Mouse (Mus musculus) mesoderm, embryonic 11.5 days (tissue): ENCODE measurements at regions not wholly inside any gene's neighbourhood (a gene's known extent, or its start where the extent isn't known, plus 50 kb on each side); places are given as distances from the start of the nearest gene placed in this dataset.

ENCODE experiments used
- DNase-seq: peaks from one replicate; pipeline ENCODE4 v3.0.0-alpha.2; 2012; ENCODE audit warnings: low read depth, low spot score

DNA sequence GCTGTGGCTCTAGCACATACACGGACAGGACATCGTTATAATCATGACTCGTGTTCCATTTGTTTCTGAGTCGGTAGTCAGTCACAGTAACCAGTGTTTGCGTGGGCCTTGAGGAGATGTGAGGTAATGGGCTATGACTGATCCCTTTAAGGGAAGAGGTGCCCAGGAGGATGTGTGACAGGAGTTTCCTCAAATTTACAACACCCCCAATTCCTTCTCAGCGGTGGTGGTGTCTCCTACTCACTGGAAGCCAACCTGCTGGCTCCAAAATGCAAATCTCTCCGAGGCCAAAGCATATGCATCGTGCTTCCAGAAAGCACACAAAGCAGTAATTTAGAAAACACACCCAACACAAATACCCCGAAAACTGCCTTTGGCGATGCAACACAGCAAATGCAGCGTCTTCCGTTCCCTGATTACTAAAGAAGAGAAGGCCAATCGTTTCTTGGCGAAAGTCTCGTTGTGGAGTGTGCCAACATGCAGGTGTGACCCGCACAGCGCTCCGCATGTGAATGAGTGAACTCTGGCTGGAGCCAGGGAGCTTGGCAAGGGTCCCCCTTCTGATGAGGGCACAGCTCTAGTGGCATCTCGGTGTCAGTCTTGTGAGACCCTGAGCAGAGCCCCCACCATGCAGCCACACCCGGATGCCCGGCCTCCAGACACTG lies 151.5 kb upstream of the Kazn start:
- DNase-seq: no peak

DNA sequence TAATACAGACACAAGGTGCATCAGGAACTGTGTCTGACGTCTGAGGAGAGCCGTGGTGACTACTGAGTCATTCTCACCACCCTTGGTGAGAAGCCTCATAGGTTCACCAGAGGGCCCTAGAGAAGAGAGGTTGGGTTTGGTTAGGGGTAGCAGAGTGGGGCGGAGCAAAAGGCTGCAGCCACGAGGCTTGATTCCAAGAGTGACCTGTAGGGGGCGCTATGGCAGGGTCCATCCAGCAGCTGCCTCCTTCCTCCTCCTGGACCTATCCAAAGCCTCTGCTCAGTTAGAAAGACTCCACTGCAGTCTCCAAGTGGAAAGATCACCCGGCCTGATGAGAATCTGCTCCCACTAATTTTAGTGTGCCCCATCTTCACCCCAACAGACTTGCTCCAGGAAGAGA lies 149.3 kb upstream of the Kazn start:
- no peak for DNase-seq

DNA sequence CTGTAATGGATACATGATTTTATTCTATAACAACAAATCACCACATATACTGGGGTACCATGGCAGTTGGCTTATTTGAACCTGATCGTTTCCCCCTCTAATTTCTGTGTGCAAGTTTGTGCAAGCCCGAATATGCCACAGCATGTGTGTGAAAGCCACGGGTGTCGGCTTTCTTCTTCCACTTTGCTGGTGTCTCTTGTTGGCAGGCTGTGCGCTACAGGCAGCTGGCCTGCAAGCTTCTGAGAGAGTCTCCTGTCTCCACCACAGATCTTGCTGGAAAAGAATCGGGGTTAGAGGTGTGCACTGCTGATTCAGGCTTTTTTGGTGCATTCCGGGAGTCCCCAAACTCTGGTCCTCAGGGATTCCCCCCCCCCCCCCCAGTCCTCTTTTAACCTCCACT lies 142.0 kb upstream of the Kazn start:
- DNase-seq: no peak

DNA sequence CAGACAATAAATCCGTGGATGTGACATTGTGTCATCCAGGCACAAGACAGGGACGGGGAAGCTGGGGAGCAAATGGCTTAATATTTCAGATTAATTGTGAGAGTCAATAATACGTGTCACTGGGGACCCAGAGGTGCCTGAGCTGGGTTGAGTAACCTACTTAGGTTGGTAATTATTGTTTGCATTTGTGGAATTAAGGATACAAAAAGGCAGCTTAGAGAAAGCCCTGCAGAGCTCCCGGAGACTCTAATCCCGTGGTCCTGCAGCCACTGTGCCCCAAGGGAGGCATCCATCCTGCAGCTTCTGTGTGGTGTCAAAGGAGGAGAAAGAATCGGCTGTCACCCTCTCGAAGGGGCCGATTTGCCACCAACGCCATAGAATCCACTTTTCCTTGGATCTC lies 139.3 kb upstream of the Kazn start:
- peak; percentile 33 for DNase-seq

DNA sequence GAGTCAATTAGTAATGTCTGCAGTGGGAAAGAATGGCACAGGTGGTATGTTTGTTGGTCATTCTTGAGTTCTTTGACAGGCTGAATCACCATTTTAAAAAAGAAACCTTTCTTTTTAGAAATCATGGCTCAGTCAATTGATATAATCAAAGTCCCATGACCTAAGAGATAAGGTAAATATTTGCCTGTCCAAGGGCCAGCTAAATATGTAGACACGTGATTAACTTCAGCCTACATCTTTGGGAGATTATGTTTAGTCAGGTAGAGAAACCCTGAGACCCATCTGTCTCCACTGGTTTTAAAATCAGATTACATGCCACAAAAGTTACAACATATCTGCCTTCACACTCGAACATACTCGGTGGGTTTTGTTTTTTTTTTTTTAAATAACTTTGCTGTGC lies 128.6 kb upstream of the Kazn start:
- no peak for DNase-seq

DNA sequence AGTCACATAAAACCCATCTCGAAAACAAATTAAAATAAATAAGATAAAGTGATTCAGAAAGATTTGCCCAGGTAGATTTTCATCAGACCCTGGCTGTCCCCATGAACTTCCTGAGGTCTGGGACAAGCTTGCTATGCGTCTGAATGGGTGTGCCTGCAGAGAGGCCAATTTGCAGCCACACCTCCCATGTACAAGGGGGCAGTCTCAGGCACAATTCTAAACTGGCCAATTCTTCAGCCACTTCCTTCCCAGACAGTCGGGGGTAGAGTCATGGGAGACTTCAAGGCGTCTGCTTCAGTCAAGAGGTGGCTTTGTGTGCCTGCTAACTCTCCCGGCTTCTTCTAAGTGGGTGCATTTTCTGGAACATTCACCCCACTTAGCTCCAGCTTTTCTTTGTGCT lies 122.9 kb upstream of the Kazn start:
- DNase-seq: no peak

DNA sequence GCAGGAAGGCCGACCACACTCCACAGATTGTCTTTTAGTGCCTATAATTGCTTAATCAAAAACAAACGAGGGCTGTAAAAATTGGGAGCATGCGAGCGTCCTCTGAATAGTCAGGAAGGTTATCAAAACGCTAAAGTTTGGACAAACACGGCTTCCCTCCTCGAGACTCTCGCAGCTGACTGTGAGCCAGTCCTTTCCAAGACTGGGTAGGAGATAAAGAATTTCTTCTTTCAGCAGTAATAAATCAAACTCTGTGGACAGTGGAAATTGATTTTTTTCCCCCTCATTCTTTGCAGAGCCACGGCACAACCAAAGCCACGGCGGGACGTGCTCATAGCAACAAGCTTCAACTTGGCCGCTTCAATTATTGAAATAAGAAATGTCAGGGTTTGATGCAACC lies 119.7 kb upstream of the Kazn start:
- peak; percentile 44 for DNase-seq

DNA sequence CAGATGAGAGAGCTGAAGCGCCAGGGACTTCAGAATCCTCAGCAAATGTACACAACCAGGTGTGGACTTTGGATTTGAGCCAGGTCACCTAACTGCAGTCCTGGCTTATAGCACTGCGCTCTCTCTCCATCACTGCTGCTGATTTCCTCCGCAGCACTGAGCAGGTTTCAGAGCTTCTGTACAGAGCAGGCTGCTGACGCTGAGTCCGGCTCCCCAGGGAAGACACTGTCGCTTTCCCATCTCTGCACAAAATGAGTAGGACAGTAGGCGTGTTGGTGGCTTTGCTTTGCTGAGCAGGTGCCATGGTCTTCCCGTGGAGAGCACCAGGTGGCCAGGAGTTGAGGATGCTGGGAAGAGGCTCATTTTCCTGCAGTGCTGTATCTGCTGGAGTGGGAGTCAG lies 116.2 kb upstream of the Kazn start:
- DNase-seq: no peak

DNA sequence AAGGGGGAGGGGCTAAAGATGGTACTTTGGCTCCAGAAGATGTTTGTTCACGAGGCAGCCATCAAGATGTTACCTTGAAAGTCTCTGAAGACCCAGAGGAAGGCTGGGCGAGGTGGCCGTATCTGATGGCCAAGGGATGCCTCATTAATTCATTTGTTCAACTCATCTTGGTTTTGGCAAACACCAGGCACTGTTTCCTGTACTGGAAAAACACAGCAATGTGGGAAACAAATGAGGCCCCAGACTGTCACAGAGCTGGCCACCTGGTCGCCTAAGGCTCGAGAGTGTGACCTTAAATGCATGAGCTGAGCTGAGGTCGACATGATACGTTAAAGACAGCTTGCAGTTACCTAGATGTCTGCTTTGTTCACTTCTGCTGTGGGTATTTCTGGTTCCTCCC lies 114.3 kb upstream of the Kazn start:
- DNase-seq: no peak

DNA sequence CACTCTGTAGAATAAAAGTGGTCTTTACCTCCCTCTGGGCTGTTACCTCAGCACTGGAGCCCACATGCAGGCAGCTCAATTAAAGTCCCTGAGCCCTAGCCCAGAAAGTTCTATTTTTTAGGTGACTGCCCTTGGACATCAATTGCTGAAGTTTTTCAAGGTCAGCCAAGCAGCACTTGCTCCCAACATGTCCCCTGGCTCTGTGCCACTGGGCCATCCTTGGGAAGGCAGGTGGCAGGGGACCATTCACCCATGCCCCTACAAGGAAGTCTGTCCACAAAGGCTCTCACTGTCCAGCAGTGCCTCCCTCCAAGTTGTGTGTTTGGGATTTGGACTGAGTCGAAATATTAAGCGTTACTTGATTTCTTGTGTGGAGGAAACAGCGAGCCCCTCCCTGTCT lies 112.6 kb upstream of the Kazn start:
- no peak for DNase-seq

DNA sequence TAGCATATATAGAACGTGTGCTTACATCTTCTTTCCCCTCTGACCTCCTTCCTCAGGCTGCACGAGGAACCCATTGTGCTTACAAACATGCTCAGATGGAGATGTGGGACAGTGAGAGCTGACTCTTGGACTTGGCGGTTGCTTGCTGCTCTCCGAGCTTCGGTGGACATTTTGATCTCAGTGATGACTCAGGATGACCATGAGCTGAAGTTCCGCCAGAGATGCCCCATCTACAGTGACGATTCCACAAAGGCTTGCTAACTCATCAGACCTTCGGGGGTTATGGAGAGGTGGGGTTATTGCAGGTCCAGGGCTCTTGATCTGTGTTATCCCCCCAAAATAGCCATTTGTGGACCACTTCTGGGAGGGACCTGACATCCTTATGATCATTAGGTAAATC lies 111.8 kb upstream of the Kazn start:
- no peak for DNase-seq

DNA sequence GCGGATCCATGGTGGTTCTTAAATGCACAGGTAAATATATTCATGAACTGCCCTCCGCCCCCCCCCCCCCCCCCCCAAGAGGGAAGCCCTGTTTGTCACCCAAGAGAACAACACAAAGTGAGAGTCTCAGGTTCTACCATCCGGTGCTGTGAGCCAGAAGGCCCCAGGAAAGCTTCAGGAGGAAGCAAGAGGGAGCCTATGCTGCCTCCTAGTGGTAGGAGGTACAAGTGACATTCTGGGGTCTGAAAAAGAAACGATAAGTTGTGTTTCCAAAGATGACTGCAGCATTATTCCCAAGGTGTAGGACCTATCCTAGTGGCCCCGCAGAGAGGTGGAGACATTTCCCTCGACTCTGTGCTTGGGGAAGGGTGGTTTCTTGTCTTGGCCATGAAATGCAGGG lies 109.7 kb upstream of the Kazn start:
- DNase-seq: no peak

DNA sequence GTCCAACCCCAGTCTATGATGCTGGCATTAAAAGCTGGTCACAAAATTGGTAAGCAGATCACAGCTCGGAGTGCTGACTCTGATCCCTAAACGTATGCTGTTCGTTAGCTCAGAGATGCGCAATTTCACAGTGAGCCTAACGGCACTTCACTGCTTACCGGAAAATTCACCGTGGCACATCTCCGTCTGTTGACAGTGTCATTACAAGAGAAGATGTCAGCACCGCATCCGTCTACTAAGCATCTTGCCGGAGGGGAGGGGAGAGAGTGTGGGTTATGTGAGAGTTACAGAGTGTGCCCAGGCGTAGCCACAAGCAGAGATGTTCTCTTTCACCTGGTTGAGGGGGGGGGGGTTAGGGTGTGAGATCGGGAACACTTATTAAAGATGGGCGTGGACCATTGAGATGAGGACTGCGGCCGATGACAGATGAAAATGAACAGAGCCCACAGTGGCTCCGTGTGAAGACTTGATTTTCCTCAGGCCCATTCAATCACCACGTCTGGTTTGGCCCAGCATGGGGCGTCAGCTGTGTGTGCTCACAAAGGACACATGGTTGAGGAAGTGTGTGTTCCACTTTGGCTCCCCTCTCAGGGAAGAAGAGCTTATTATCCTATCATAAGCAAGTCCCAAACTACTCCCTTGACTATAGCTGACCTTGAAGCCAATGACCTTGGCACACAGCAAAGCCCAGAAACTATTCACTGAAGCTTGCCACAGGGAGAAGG lies 103.4 kb upstream of the Kazn start:
- no peak for DNase-seq

DNA sequence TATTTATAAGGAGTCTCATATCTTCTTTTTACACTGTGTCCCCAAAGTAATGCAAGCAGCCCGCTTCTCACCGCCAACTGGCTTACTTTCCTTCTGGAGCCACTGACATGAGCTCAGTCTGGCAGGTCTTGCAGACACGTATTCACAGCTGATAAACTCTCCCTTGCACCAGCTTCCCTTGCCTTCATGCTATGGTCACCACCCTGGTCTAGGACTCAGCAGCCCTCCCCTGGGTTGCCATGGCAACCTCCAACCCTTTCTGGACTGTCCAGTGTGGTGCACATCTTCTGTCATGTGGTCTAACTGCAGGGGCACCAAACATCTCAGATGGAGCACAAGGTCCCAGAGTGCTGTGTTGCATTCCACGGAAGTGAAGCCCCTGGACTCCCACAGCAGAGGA lies 102.1 kb upstream of the Kazn start:
- peak; percentile 32 for DNase-seq

DNA sequence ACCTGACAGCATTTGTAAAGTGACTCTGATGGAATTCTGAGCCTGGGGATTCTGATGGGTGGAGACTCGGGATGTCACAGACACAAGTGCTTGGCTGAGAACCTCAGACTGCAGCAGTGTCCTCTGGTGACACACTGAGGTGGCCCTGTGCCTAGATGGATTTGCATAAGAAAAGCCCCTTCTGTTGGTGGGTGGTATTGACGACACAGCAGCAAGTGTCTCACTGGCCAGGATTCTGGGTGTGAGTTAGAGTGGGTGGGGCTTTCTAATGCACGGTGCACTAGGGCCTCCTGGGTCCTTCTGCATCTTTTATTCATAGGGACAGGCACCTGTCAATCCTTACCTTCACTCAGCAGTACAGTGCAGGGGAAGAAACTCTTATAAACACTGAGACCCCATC lies 100.9 kb upstream of the Kazn start:
- peak; percentile 37 for DNase-seq

DNA sequence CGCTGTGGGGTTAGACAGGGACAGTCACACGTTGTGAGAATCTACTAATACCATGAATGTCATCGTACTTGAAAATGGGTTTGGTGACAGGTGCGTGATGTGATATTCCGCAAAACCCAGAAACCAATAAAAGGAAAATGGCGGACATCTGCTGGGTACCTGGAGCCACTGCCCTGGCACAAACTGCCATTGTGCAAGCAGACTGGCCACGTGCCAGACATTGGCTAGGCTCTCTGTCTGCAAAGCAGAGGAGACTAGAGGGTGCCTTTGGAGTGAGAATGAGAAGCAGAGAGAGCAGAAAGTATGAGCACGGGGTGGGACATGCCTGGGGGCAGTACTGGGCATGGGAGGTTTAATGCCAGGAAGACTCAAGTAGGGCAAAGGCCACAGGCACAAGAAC lies 98.5 kb upstream of the Kazn start:
- DNase-seq: no peak

DNA sequence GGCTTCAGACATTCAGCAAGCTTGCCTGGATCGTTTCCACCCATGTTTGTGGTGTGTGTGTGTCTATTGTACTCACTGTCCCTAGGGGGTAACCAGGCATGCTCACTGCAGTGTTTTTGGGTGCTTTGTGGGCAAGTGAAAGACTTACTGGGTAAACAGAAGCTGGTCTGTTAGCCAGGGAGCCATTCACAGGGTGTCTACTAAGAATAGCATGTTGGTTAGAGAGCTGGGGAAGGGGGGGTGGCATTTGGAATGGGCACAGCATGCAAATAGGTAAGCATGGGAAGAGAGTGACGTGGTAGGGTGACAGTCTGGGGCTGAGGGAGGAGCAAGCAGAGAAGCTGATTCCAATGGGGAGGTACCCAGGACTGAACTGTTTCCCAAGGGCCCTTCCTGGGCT lies 97.7 kb upstream of the Kazn start:
- DNase-seq: no peak

DNA sequence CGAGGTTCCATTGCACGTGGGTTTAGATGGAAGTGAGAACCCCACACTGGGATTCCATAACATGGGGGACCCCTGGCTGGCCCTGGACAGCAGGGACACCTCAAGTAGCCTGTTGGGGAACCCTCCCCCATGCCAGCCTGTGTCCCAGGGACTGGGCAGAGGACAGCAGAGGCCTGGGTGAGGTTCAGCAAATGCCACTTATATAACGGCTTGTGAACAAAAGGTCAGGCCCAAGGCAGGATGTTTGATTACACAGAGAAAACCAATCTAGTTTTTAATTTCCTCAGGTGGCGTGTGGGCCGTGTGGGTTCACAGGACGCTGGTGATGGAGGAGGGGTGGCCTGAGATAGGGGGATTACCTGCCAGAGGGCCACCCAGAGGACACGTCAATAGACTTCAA lies 94.9 kb upstream of the Kazn start:
- DNase-seq: no peak

DNA sequence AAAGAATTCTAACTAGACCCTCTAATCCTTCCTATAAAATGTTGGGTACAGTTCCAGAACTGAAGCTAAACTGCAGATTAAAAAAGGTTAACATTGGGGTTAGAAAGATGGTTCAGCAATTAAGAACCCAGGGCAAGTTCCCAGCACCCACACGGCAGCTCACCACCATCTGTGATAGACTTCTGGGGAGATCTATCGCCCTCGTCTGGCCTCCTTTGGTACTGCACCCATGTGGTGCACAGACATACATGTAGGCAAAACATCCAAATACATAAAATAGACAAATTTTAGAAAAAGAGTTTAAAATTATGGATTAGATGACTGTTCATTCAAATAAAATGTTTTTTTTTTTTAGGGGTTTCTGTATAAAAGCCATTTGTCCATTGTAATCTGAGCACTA lies 91.4 kb upstream of the Kazn start:
- DNase-seq: no peak

DNA sequence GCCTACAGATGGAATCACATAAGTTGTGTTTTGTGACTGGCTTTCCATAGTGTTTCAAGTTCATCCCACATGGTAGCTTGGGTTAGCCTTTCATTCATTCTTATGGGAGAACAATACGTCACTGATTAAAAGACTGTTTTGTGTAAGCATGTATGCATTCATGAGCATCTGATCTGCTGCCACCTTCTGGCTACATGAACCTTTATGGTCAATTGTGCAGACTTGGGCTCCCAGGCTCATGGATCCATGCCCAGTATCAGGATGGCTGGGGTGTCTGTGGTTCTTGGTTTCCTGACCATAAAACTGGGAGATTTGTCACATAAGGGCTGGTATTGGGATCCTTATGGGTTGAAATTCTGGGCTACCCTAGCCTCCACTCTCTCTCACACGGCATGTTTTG lies 90.4 kb upstream of the Kazn start:
- DNase-seq: no peak

DNA sequence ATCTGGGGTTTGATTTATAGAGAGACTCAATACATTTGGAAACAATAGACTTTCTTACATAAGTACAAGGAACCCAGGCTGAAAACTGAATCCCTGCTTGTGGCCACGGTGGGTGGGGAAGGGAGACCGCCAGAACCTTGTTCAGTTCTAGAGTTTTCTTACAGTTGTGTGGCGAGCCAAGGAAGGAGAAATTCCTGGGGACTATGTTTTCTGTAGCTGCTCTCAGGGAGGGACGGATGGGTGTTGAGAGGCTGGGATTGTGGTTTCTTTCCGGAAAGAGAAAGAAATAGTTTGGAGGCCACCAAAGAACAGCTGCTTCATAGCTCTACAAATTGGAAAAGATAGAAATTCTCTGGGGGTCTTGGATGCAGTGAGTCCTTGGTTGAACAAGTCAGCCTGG lies 87.3 kb upstream of the Kazn start:
- DNase-seq: no peak

DNA sequence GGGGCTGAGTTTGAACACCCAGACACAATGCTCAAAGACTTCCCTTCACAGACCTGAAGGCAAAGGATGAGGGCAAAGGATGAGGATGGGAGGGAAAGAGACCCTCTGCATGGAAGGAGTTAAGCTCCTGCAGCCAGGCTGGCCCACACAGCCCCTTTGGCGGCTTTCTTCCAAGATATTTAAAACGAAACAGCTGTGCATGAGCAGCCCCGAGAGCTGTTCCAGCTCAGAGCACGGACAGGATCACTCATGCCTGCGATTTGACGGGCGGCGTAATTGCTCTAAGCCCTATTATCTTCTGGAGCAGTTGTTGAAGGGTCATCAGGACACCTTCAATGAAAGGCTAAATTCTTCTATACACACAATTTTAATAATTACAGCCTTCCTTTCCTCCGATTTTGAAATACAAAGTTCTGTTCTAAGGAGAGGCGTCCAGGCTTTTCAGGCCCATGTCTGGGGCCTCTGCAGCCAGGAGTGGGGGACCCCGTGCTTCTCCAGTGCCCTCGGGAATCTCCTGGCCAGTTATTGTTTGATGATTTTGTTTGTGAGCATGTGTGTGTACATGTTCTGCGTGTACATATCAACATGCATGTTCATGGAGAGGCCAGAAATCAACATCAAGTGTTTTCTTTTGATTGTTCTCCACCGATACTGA lies 82.1 kb upstream of the Kazn start:
- DNase-seq: peak; percentile 21

DNA sequence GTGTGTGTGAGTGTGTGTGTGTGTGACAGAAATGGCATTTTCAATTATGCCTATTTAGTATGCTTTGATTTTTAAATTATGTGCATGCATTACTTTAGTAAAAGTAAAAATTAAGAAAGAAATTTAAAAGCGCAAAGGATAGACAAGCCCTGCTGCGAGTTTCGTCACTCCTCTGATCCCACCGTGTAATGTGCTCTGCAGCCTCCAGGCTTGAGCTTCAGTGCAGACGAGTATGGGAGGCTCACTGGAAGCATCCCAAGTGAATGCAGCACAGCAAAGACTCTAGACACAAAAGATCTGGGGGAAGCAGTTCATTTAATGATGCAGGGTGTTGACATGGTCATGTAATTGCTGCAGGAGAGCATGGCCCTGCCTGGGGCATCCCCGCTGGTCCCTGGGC lies 71.1 kb upstream of the Kazn start:
- no peak for DNase-seq
